Mouse (Mus musculus) intestine, postnatal 0 days (tissue): ENCODE measurements around the gene Cntnap1. TPM values are rescaled to one million over a fixed set of nuclear protein-coding genes. Genes with fewer than 3 reads are reported as not detected.

Source experiments
- ATAC-seq: fragments of 200-750 bp; cut with Nextera tagmentation; 2 replicates; pipeline ENCODE4 v1.8.0; 2017; ENCODE audit warnings: mild to moderate bottlenecking, moderate TSS enrichment, moderate library complexity
- H3K27ac ChIP-seq: fragments of 300-500 bp; sonication (generic); 2 replicates; pipeline ENCODE4 v1.5.1; 2014; ENCODE audit warnings: mild to moderate bottlenecking, low read depth, low read length, moderate library complexity
- H3K27me3 ChIP-seq: fragments of 300-500 bp; sonication (generic); replicated peaks from 2 replicates; pipeline ENCODE4 v1.6.1; 2014; ENCODE audit warnings: low read length, mixed read lengths; ENCODE audit not compliant: control insufficient read depth, insufficient read depth
- H3K36me3 ChIP-seq: fragments of 300-500 bp; sonication (generic); 2 replicates; pipeline ENCODE4 v1.6.1; 2014; ENCODE audit warnings: mild to moderate bottlenecking, moderate library complexity; ENCODE audit not compliant: control insufficient read depth, insufficient read depth
- H3K4me1 ChIP-seq: fragments of 300-500 bp; sonication (generic); replicated peaks from 2 replicates; pipeline ENCODE4 v1.6.1; 2014; ENCODE audit warnings: antibody characterized with exemption, low read length, mixed read lengths; ENCODE audit not compliant: control insufficient read depth, insufficient read depth
- H3K4me2 ChIP-seq: fragments of 300-500 bp; sonication (generic); replicated peaks from 2 replicates; pipeline ENCODE4 v1.6.1; 2014; ENCODE audit warnings: low read depth, mild to moderate bottlenecking, moderate library complexity
- H3K4me3 ChIP-seq: fragments of 300-500 bp; sonication (generic); 2 replicates; pipeline ENCODE4 v1.5.1; 2014; ENCODE audit warnings: low read depth, low read length
- H3K9ac ChIP-seq: fragments of 300-500 bp; sonication (generic); 2 replicates; pipeline ENCODE4 v1.6.1; 2014; ENCODE audit warnings: mild to moderate bottlenecking, low read depth, low read length
- H3K9me3 ChIP-seq: fragments of 300-500 bp; sonication (generic); 2 replicates; pipeline ENCODE4 v1.6.1; 2016; ENCODE audit warnings: mixed run types; ENCODE audit not compliant: control insufficient read depth
- CTCF ChIP-seq: sonication (generic); IDR thresholded peaks from 2 replicates; pipeline ENCODE4 v1.5.1; 2016; ENCODE audit warnings: low read depth, mild to moderate bottlenecking, control low read depth, antibody characterized with exemption, moderate library complexity
- WGBS: fragments of 180-500 bp; shearing (Covaris S2); extraction: QIAGEN DNeasy Blood & Tissue Kit; methylation state at CpG from one replicate; pipeline ENCODE4 v1.1.7; 2014; 5-methylcytosine and 5-hydroxymethylcytosine counted together
- microRNA-seq: library from miRNA; unstranded; fragments of <30 nt; microRNA quantifications from one replicate; pipeline ENCODE4, GENCODE M21; 2016
- polyA plus RNA-seq: library from polyadenylated mRNA; unstranded; fragments of >200 nt; fragmentation: Nextera tagmentation; extraction: Ambion mirVana; gene quantifications from 2 replicates; pipeline ENCODE4 v1.2.1, GENCODE M21; 2015

The Cntnap1 gene
- polyA plus RNA-seq, 1 experiment from 2014 or later = 6.0 TPM

DNA sequence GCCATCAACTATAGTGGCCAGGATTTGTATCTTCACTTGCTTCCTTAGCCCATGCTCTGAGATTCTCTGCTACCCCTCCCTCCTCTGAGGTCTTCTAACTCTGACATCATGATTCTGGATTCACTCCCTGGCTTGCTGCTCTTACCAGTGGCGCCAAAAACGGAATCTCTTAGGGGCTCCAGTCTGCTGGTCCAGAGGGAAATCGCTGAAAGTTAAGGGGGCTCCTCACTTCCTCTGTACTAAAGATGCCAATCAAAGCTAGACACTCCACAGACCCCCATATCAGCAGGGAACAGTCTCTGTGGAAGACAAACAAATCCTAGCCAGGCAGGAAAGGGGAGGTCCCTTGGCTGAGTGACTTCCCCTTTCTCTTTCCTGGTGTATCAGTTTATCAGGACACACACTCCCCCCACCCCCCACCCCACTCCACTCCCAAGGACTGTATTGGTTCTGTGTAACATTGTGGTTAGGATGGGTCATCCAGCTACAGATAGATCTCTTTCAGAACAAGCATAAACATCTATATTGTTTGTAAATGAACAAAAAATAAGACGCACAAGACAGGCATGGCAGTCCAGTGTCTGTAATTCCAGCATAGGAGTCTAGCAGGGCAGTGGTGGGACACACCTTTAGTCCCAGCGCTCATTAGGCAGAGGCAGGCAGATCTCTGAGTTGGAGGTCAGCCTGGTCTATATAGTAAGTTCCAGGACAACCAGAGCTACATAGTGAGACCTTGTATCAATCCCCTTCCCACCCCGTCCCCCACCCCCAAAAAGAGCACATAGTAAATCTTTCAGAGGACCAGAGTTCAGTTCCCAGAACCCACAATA, 61.9 kb downstream of the Cntnap1 start:
- no peaks in the 10 kb centered on the region; the same call in 1 of the 2 replicates for H3K4me1 ChIP-seq
- peak overlapping the region; percentile 61 for H3K4me2 ChIP-seq
- H3K27ac ChIP-seq = peak overlapping the region; percentile 71
- H3K4me3 ChIP-seq = peak overlapping the region; percentile 32; the same call in 1 of the 2 replicates
- H3K9me3 ChIP-seq = no peaks in the 10 kb centered on the region
- 48% methylated on average over 6 of the region's 6 CpGs for WGBS
- peak overlapping the region; percentile 34; the same call in 1 of the 2 replicates for H3K9ac ChIP-seq
- no peak for TF ChIP-seq CTCF
- no peaks in the 10 kb centered on the region for H3K36me3 ChIP-seq
- no peaks in the 10 kb centered on the region for H3K27me3 ChIP-seq
- peak; percentile 38; the same call in 1 of the 2 replicates for ATAC-seq

DNA sequence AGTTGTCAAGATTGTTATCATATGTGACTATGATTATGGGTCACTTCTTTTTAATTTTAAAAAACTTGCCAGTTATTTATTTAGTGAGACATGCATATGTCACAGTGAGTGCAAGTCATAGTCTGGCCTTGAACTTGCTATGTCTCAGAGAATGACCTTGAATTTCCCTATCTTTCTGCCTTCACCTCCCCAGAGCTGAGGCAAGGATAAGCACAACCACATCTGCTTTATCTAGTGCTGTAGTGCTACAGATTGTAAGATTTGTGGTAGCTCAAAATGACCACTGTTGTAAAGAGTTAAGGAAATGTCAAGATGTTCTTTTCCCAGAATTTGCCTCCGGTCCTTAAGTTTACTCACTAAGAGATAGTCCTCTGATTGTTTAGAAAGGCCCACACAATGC, 62.9 kb downstream of the Cntnap1 start:
- 44% methylated on average over 1 of the region's 1 CpGs for WGBS
- no peaks in the 10 kb centered on the region for H3K36me3 ChIP-seq

DNA sequence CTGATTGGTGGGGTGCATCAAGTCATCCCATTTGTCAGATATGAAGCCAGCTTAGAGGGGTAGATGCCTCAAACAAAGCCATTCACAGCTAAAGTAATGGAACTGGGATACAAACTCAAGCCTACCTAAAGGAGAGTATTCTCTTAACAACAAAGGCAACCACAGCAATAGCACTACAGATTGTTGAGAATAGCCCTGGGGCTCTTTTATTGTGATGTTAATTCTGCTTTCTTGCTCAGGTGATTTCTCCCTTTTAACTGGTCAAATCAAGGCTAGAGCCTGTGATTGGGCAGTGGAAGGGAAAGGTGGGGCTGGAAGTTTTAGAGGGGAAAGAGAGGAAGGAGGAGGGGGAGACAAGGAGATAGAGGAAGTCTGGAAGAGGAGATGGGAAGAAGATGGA, 63.8 kb downstream of the Cntnap1 start:
- ATAC-seq = no peak
- no peak for TF ChIP-seq CTCF
- H3K36me3 ChIP-seq = no peaks in the 10 kb centered on the region

More for the DNA sequence above, 62.9 kb downstream of the Cntnap1 start:
- H3K27ac ChIP-seq = no peak overlapping the region
- H3K27me3 ChIP-seq = no peaks in the 10 kb centered on the region
- ATAC-seq = no peak
- H3K9me3 ChIP-seq = no peaks in the 10 kb centered on the region
- H3K4me1 ChIP-seq = no peaks in the 10 kb centered on the region; the same call in 1 of the 2 replicates
- H3K4me3 ChIP-seq = no peak overlapping the region
- no peak overlapping the region for H3K9ac ChIP-seq
- H3K4me2 ChIP-seq = no peak overlapping the region
- no peak for TF ChIP-seq CTCF

DNA sequence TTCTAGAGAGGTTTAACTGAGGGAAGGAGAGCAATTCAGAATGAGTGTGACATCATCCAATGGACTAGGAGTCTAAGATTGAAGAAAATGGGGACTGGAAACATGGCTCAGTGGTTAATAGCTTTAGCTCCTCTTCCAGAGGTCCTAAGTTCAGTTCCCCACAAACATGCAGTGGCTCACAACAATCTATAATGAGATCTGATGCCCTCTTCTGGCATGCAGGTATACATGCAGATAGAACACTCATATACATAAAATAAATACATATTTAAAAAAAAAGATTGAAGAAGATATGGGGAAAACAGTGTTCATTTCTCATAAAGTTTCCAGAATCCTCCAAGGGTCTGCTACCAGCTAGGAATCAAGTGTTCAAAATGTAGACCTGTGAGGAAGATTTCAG, 65.1 kb downstream of the Cntnap1 start:
- Histone ChIP-seq H3K4me1 (no peaks in the 10 kb centered on the region; the same call in 1 of the 2 replicates), H3K27ac (no peak overlapping the region), H3K4me3 (no peak overlapping the region), H3K36me3 (no peaks in the 10 kb centered on the region), H3K4me2 (no peak overlapping the region), H3K9ac (no peak overlapping the region), H3K9me3 (no peaks in the 10 kb centered on the region), H3K27me3 (no peaks in the 10 kb centered on the region)
- TF ChIP-seq CTCF = peak; percentile 33
- no peak for ATAC-seq

More for the DNA sequence above, 63.8 kb downstream of the Cntnap1 start:
- H3K4me3 ChIP-seq = no peak overlapping the region
- no peaks in the 10 kb centered on the region for H3K9me3 ChIP-seq
- no peaks in the 10 kb centered on the region for H3K27me3 ChIP-seq
- no peak overlapping the region for H3K9ac ChIP-seq
- H3K4me1 ChIP-seq = no peaks in the 10 kb centered on the region; the same call in 1 of the 2 replicates
- no peak overlapping the region for H3K4me2 ChIP-seq
- no peak overlapping the region for H3K27ac ChIP-seq

DNA sequence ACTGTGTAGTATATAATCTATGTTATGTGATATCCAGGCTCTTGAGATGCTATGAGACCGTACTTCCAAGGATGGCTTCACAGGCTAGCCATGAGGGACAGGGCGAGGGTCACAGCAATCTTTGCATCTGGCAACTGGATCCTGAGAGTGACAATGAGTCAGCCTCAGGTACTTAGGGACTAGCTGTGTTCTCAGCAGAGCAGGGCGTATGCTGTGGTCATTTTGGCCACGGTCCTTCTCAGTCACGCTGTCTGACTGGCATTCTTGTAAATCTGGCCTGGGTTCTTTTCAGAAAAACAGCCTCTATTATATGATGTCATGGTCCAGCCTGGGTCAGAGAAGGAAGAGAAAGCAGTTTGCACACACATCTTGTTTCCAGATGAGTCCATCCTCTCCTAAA, 66.5 kb downstream of the Cntnap1 start:
- TF ChIP-seq CTCF = no peak
- 96% methylated on average over 5 of the region's 5 CpGs for WGBS
- no peak overlapping the region for H3K4me3 ChIP-seq
- no peaks in the 10 kb centered on the region for H3K36me3 ChIP-seq
- H3K4me1 ChIP-seq = no peaks in the 10 kb centered on the region
- no peak for ATAC-seq
- no peaks in the 10 kb centered on the region for H3K9me3 ChIP-seq
- no peaks in the 10 kb centered on the region for H3K27me3 ChIP-seq
- H3K4me2 ChIP-seq = no peak overlapping the region
- H3K9ac ChIP-seq = no peak overlapping the region
- no peak overlapping the region for H3K27ac ChIP-seq

DNA sequence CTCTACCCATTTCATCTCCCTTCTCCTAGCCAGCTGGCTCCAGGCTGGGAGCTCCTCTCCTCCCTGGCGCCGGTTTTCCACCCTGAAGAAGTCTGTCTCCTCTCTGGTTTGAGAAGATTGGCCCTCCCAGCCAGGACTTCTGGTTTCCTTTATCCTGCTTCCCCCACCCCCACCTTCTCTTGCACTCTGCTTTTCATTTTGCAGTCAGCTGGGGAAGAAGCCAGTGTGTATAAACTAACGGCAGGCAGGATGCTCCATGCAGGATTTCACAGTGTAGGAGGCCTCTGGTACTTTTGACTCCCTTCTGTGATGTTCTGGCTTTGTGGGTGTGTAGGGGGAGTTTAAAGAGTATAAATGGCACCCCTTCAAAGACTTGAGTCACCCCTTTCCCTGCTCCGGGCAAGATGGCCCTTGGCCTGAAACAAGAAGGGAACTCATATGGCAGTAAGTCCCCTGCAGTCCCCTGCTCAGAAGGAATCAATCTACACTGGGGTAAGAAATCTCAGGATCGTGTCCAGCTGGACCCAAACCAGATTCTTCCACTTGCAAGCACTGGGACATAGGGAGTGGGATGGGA, 67.8 kb downstream of the Cntnap1 start:
- ATAC-seq = no peak
- no peaks in the 10 kb centered on the region for H3K4me1 ChIP-seq
- 46% methylated on average over 5 of the region's 5 CpGs for WGBS
- no peak overlapping the region for H3K4me2 ChIP-seq
- H3K4me3 ChIP-seq = no peak overlapping the region
- H3K27ac ChIP-seq = peak overlapping the region; percentile 35; the same call in 1 of the 2 replicates
- no peaks in the 10 kb centered on the region for H3K27me3 ChIP-seq
- H3K9ac ChIP-seq = no peak overlapping the region
- H3K9me3 ChIP-seq = no peaks in the 10 kb centered on the region
- no peak for TF ChIP-seq CTCF
- no peaks in the 10 kb centered on the region for H3K36me3 ChIP-seq

Small RNA genes within 50 kb of the gene (microRNA-seq; reads per million reads assigned to microRNA genes)
- not detected for gene Gm27626

Other genes starting within 250 kb of the Cntnap1 start
- gene Stat3, start 231.0 kb upstream of the Cntnap1 start, polyA plus RNA-seq = 61.2 and 68.6 TPM in 2 replicates
- 191 and 207 TPM in 2 replicates for gene Cavin1, start 199.6 kb upstream of the Cntnap1 start, polyA plus RNA-seq
- gene Atp6v0a1, start 161.1 kb upstream of the Cntnap1 start, polyA plus RNA-seq = 62.1 and 67.2 TPM in 2 replicates
- gene Naglu, start 100.5 kb upstream of the Cntnap1 start, polyA plus RNA-seq = 25.6 and 25.8 TPM in 2 replicates
- gene Hsd17b1, start 92.1 kb upstream of the Cntnap1 start, polyA plus RNA-seq = 0.08 TPM in 1 of 2 replicates, not detected in the other
- 28.0 TPM in 2 replicates for gene Coasy, start 88.0 kb upstream of the Cntnap1 start, polyA plus RNA-seq
- gene Mlx, start 83.2 kb upstream of the Cntnap1 start, polyA plus RNA-seq = 93.3 and 96.4 TPM in 2 replicates
- 9.1 and 10.5 TPM in 2 replicates for gene Psmc3ip, start 75.1 kb upstream of the Cntnap1 start, polyA plus RNA-seq
- gene Retreg3, start 50.6 kb upstream of the Cntnap1 start, polyA plus RNA-seq = 10.3 and 12.3 TPM in 2 replicates
- gene Tubg1, start 50.6 kb upstream of the Cntnap1 start, polyA plus RNA-seq = 20.0 and 20.6 TPM in 2 replicates
- gene Tubg2, start 14.6 kb upstream of the Cntnap1 start, polyA plus RNA-seq = 2.5 and 2.8 TPM in 2 replicates
- gene Plekhh3, start 828 bp downstream of the Cntnap1 start, polyA plus RNA-seq = 7.7 and 7.8 TPM in 2 replicates
- gene Ccr10, start 4.9 kb downstream of the Cntnap1 start, polyA plus RNA-seq = 0.13 and 0.22 TPM in 2 replicates
- gene Ezh1, start 55.9 kb downstream of the Cntnap1 start, polyA plus RNA-seq = 9.8 and 10.8 TPM in 2 replicates
- gene Ramp2, start 75.5 kb downstream of the Cntnap1 start, polyA plus RNA-seq = 67.7 and 74.7 TPM in 2 replicates
- 148 and 157 TPM in 2 replicates for gene Vps25, start 83.2 kb downstream of the Cntnap1 start, polyA plus RNA-seq
- gene Wnk4, start 90.0 kb downstream of the Cntnap1 start, polyA plus RNA-seq = 4.6 and 4.7 TPM in 2 replicates
- 0.26 and 0.47 TPM in 2 replicates for gene Cntd1, start 108.5 kb downstream of the Cntnap1 start, polyA plus RNA-seq
- 255 and 276 TPM in 2 replicates for gene Coa3, start 108.6 kb downstream of the Cntnap1 start, polyA plus RNA-seq
- gene Becn1, start 131.8 kb downstream of the Cntnap1 start, polyA plus RNA-seq = 117 and 124 TPM in 2 replicates
- 59.5 and 60.2 TPM in 2 replicates for gene Psme3, start 145.7 kb downstream of the Cntnap1 start, polyA plus RNA-seq
- gene Aoc2, start 154.5 kb downstream of the Cntnap1 start, polyA plus RNA-seq = 0.34 and 0.41 TPM in 2 replicates
- gene Aoc3, start 160.1 kb downstream of the Cntnap1 start, polyA plus RNA-seq = 3.7 and 4.4 TPM in 2 replicates
- 54.3 and 63.3 TPM in 2 replicates for gene G6pc, start 197.0 kb downstream of the Cntnap1 start, polyA plus RNA-seq
- 27.0 and 28.9 TPM in 2 replicates for gene Aarsd1, start 247.1 kb downstream of the Cntnap1 start, polyA plus RNA-seq